In genomic region chr17:23807918-23808317, GRCm38 (mm10) we compare ENCODE assay signal across 22 mouse cellular contexts. TPM values are rescaled to one million over a fixed set of nuclear protein-coding genes. Genes with fewer than 3 reads are reported as not detected.
"Had no signal": no experiment of that assay in that cellular context is flagged by ENCODE, and none has a peak within 500 bp of the region (broad histone marks: within the 10 kb centered on the region; RNA-seq: fewer than 3 reads in every experiment).

No protein-coding gene starts in this region.

- H3K27me3 ChIP-seq: midbrain, embryonic 12.5 days; neural tube, embryonic 13.5 days; stomach, embryonic 15.5 days had no signal

- H3K4me2 ChIP-seq: lung, embryonic 14.5 days; midbrain, embryonic 12.5 days; neural tube, embryonic 13.5 days; stomach, embryonic 15.5 days had no signal

- DNase-seq: lung, adult 18-20 months; lung, embryonic 14.5 days; lung, postnatal 10 days; lung, postnatal 4 days; midbrain, embryonic 14.5 days; right cerebral cortex, postnatal 14 days; thymus, adult 2 months; thymus, postnatal 25 days; thymus, postnatal 4 days had no signal

- H3K27ac ChIP-seq: midbrain, embryonic 10.5 days; midbrain, embryonic 12.5 days; neural tube, embryonic 13.5 days; stomach, embryonic 15.5 days; stomach, postnatal 0 days had no signal

- H3K4me3 ChIP-seq: midbrain, embryonic 10.5 days; midbrain, embryonic 12.5 days; myocyte; neural tube, embryonic 13.5 days; stomach, embryonic 15.5 days had no signal

- ATAC-seq: midbrain, embryonic 16.5 days had no signal

- H3K9ac ChIP-seq: lung, embryonic 14.5 days; midbrain, embryonic 12.5 days; neural tube, embryonic 13.5 days; stomach, embryonic 15.5 days had no signal

- H3K9me3 ChIP-seq: midbrain, embryonic 10.5 days; midbrain, embryonic 12.5 days; neural tube, embryonic 13.5 days; stomach, embryonic 15.5 days had no signal

RNA-seq across cellular contexts. Expression of gene Flywch2, which starts 22.0 kb away (rescaled TPM):
- total RNA-seq: neutrophil, adult 5-6 weeks had no signal

RNA-seq across cellular contexts. Expression of gene Prss33, which starts 27.9 kb away (rescaled TPM):
- total RNA-seq: megakaryocyte, adult 5-6 weeks; megakaryocyte-erythroid progenitor cell, adult 5-6 weeks; neutrophil, adult 5-6 weeks had no signal
- polyA plus RNA-seq: lung, embryonic 14.5 days; lung, embryonic 16.5 days; myocyte; neural tube, embryonic 11.5 days; neural tube, embryonic 13.5 days; stomach, embryonic 15.5 days; stomach, postnatal 0 days; urinary bladder, adult 2 months had no signal

RNA-seq across cellular contexts. Expression of gene Prss32, which starts 35.7 kb away (rescaled TPM):
- total RNA-seq: megakaryocyte, adult 5-6 weeks; megakaryocyte-erythroid progenitor cell, adult 5-6 weeks had no signal
- polyA plus RNA-seq: lung, embryonic 14.5 days; lung, embryonic 16.5 days; midbrain, embryonic 10.5 days; midbrain, embryonic 12.5 days; midbrain, embryonic 14.5 days; midbrain, embryonic 16.5 days; neural tube, embryonic 11.5 days; neural tube, embryonic 13.5 days had no signal
